Mouse (Mus musculus): ENCODE measurements around the gene Morn4. TPM values are rescaled to one million over a fixed set of nuclear protein-coding genes. Genes with fewer than 3 reads are reported as not detected.

Morn4 gene
- 43.6 and 49.0 TPM in 2 replicates for polyA plus RNA-seq (2016; fragmentation: Nextera tagmentation; extraction: Ambion mirVana)

GRCm38 (mm10) chr19:42086166-42086565 is at the start of gene Morn4:
Gene Morn4 (minus strand): TSS chr19:42086357.
- H3K9me3 ChIP-seq (replicated peaks), result no peaks in the 10 kb centered on the region
- peaks cover 24% of the 10 kb centered on the region for H3K4me1 ChIP-seq
- peak within 1 kb of the TSS; percentile 75 for H3K4me3 ChIP-seq
- no peaks in the 10 kb centered on the region for H3K36me3 ChIP-seq
- DNase-seq (ENCODE audit: low spot score), result peak; percentile 96
- H3K27ac ChIP-seq, result peak within 1 kb of the TSS; percentile 89
- WGBS, result 0% methylated on average over 21 of the region's 21 CpGs
- no peaks in the 10 kb centered on the region for H3K27me3 ChIP-seq (ENCODE audit: low read depth, poor library complexity, severe bottlenecking)

DNA sequence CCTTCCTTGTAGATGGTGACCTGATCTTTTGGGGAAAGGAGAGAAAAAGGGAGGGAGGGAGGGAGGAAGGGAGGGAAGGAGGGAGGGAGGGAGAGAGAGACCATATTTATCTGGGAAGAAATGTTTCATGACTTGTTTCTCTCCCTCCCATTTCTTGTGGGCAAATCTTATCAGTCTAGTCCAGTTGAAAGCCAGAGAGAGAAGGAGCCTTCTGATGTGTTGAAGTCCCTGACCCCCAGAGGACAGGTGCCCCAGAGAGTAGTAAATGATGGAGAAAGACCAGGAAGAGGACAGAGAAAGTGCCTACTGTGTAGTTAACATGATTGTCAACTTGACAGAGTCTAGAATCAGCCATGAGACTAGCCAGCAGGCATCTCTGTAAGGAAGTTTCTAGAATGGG is 48.9 kb upstream of the Morn4 start:
- no peak overlapping the region for H3K27ac ChIP-seq

GRCm38 (mm10) chr19:42131101-42131500 is 44.9 kb upstream of the Morn4 start:
- no peak for DNase-seq (ENCODE audit: low spot score)
- Histone ChIP-seq H3K4me3 (no peak overlapping the region), H3K27ac (no peak overlapping the region), H3K4me1 (peaks cover 32% of the 10 kb centered on the region), H3K36me3 (no peaks in the 10 kb centered on the region), H3K27me3 (ENCODE audit: low read depth, poor library complexity, severe bottlenecking) (no peaks in the 10 kb centered on the region), H3K9me3 (replicated peaks) (no peaks in the 10 kb centered on the region)
- WGBS, result 79% methylated on average over 5 of the region's 5 CpGs

More for the DNA sequence above, 48.9 kb upstream of the Morn4 start:
- H3K4me3 ChIP-seq, result no peak overlapping the region
- peaks cover 10% of the 10 kb centered on the region for H3K4me1 ChIP-seq
- no peaks in the 10 kb centered on the region for H3K36me3 ChIP-seq
- no peak for DNase-seq (ENCODE audit: low spot score)
- no peaks in the 10 kb centered on the region for H3K27me3 ChIP-seq (ENCODE audit: low read depth, poor library complexity, severe bottlenecking)
- no peaks in the 10 kb centered on the region for H3K9me3 ChIP-seq (replicated peaks)

DNA sequence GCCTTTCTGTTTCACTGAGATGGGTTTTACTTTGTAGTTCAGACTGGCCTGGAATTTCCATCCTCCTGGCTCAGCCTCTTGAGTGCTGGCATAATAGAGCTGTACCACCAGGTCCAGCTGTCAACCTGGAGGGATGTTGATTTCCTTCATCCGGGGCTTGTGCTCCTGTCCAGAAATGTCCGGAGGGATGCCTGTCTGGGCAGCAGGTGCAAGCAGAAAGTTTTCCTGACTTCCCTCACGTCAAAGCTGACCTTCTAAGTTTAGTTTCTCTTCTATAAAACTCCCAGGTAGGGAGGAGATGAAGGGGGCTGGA is 44.1 kb upstream of the Morn4 start:
- no peak for DNase-seq (ENCODE audit: low spot score)
- Histone ChIP-seq H3K4me1 (peaks cover 28% of the 10 kb centered on the region), H3K27ac (peak overlapping the region; percentile 90)

GRCm38 (mm10) chr19:42129509-42130293 is 43.5 kb upstream of the Morn4 start:
- Histone ChIP-seq H3K27me3 (ENCODE audit: low read depth, poor library complexity, severe bottlenecking) (no peaks in the 10 kb centered on the region), H3K9me3 (replicated peaks) (no peaks in the 10 kb centered on the region), H3K4me1 (peaks cover 28% of the 10 kb centered on the region), H3K4me3 (peak overlapping the region; percentile 72), H3K27ac (peak overlapping the region; percentile 90), H3K36me3 (peaks cover 3% of the 10 kb centered on the region)
- 37% methylated on average over 14 of the region's 14 CpGs for WGBS
- no peak for DNase-seq (ENCODE audit: low spot score)

More for the DNA sequence above, 44.1 kb upstream of the Morn4 start:
- Histone ChIP-seq H3K4me3 (no peak overlapping the region), H3K27me3 (ENCODE audit: low read depth, poor library complexity, severe bottlenecking) (no peaks in the 10 kb centered on the region), H3K36me3 (no peaks in the 10 kb centered on the region), H3K9me3 (replicated peaks) (no peaks in the 10 kb centered on the region)
- WGBS, result 74% methylated on average over 3 of the region's 3 CpGs

GRCm38 (mm10) chr19:42128787-42129508 is 42.8 kb upstream of the Morn4 start, which contains the start of gene Avpi1:
Gene Avpi1 (minus strand): TSS chr19:42129059.
- H3K4me1 ChIP-seq, result peaks cover 28% of the 10 kb centered on the region
- no peaks in the 10 kb centered on the region for H3K9me3 ChIP-seq (replicated peaks)
- DNase-seq (ENCODE audit: low spot score), result peak; percentile 98
- peaks cover 10% of the 10 kb centered on the region for H3K36me3 ChIP-seq
- WGBS, result under 1% methylated on average over 54 of the region's 54 CpGs
- H3K4me3 ChIP-seq, result peak within 1 kb of the TSS; percentile 72
- no peaks in the 10 kb centered on the region for H3K27me3 ChIP-seq (ENCODE audit: low read depth, poor library complexity, severe bottlenecking)
- peak within 1 kb of the TSS; percentile 90 for H3K27ac ChIP-seq

DNA sequence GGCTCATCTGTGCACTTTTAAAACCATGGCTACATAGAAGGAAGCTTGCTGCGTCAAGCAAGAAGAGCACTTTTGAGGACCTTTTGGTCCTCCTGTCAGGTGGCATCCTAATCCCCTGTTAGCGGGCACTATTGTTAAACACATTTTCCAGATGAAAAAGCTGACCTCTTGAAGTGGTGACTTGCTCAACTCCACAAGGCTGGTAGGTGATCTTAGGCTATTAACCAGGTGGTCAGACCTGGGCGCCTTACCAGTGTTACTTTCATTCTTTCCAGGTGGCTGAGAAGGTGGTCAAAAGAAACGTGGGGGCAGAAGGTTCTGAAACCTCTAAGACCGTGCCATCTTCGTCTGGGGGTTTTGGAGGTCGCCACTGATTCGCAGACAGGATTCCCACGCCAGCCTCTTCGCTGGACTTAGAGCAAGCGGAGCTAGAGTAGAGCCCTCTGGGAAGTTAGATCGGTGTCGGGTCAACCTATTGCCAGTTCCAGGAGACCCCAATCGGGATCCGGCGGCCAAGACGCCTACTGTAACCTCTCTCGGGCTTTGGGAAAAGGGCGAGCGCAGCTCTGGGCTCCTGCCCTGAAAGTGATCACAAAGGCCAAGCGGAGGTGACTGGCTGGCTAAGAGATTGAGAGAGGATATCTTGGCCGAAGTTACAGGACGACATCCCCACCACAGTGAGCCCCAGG is 42.0 kb upstream of the Morn4 start:
- DNase-seq (ENCODE audit: low spot score), result no peak
- Histone ChIP-seq H3K9me3 (replicated peaks) (no peaks in the 10 kb centered on the region), H3K4me1 (peaks cover 28% of the 10 kb centered on the region), H3K27me3 (ENCODE audit: low read depth, poor library complexity, severe bottlenecking) (no peaks in the 10 kb centered on the region), H3K4me3 (peak overlapping the region; percentile 72), H3K36me3 (peaks cover 18% of the 10 kb centered on the region), H3K27ac (peak overlapping the region; percentile 90)
- 5% methylated on average over 23 of the region's 23 CpGs for WGBS

- WGBS, result 92% methylated on average over 5 of the region's 5 CpGs
- no peaks in the 10 kb centered on the region for H3K9me3 ChIP-seq (replicated peaks)
- no peak for DNase-seq (ENCODE audit: low spot score)
- no peaks in the 10 kb centered on the region for H3K27me3 ChIP-seq (ENCODE audit: low read depth, poor library complexity, severe bottlenecking)
- no peak overlapping the region for H3K27ac ChIP-seq
- peaks cover 28% of the 10 kb centered on the region for H3K4me1 ChIP-seq
- peaks cover 30% of the 10 kb centered on the region for H3K36me3 ChIP-seq
- H3K4me3 ChIP-seq, result no peak overlapping the region
Observed at GRCm38 (mm10) chr19:42127024-42127423, 40.9 kb upstream of the Morn4 start.

DNA sequence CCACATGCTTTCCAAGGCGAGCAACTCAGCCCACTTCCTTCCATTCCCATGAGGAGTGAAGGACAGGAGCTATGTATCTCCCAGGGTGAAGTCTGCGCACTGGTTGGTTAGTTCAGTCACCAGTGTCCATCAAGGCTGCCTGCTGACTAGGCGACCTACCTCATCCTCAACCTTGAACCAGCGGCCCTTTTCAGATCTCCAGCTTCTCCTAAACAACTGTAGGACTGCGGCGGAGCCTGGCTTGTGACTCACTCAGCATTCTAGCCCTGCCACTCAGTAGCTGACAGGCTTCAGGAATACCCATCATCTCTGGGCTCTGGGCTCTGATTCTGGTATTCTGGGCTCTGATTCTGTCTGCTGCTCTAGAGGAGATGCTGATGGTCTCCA is 40.1 kb upstream of the Morn4 start:
- H3K27me3 ChIP-seq (ENCODE audit: low read depth, poor library complexity, severe bottlenecking), result no peaks in the 10 kb centered on the region
- peaks cover 38% of the 10 kb centered on the region for H3K36me3 ChIP-seq
- no peak for DNase-seq (ENCODE audit: low spot score)
- peaks cover 28% of the 10 kb centered on the region for H3K4me1 ChIP-seq
- no peaks in the 10 kb centered on the region for H3K9me3 ChIP-seq (replicated peaks)
- 88% methylated on average over 6 of the region's 6 CpGs for WGBS
- H3K27ac ChIP-seq, result no peak overlapping the region
- H3K4me3 ChIP-seq, result no peak overlapping the region

DNA sequence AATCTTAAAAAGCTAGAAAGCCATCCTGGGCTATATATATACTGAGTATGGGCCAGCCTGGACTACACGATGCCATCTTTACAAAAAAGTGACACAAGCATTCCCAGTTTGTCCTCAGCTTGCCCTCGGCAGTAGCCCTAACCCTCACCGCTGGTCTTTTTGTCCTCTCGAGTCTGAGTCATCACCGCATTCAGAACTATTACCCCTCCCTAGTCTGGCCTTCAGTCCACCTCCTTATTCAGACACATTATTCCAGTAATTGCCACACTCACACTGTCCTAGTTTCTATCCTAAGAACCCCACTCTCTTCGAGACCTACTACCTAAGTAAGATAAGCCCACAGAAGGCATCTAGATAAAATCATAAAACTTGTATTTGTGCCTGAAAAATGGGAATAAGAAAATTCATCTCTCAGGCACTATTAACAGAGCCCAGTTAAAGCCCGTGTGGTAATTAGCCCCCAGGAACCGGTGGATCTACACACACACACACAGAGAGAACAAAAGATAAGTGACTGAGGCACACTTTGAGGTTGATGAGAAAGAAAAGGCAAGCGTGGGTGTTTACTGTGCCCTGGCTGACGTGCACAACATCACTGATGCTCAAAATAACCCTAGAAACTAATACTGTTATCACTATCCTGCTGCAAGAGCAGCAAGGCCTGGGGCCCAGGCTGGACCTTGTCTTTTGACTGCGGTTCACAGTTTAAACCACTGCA is 39.5 kb upstream of the Morn4 start:
- no peaks in the 10 kb centered on the region for H3K27me3 ChIP-seq (ENCODE audit: low read depth, poor library complexity, severe bottlenecking)
- H3K4me3 ChIP-seq, result no peak overlapping the region
- DNase-seq (ENCODE audit: low spot score), result no peak
- peaks cover 28% of the 10 kb centered on the region for H3K4me1 ChIP-seq
- no peaks in the 10 kb centered on the region for H3K9me3 ChIP-seq (replicated peaks)
- no peak overlapping the region for H3K27ac ChIP-seq
- 90% methylated on average over 11 of the region's 11 CpGs for WGBS
- H3K36me3 ChIP-seq, result peaks cover 43% of the 10 kb centered on the region

DNA sequence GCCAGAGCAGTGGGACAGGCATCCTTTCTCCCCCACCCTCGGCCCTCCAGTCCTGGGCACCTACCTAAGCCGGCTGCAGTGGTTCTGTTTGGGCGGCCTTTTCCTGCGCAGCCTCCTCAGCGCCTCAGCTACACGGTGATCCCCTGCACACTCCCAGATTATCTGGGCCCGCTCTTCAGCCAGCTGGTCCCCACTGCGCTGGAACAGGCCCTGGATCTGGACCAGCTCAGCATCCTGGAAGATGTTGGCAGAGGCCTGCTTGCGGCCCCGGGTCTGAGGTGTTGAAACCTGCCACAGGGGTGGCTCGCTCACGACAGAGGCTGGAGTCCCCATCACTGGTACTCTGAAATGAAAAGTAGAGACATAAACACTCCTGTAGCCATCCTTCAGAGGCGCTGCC is 38.5 kb upstream of the Morn4 start:
- peaks cover 53% of the 10 kb centered on the region for H3K36me3 ChIP-seq
- no peak overlapping the region for H3K27ac ChIP-seq
- H3K27me3 ChIP-seq (ENCODE audit: low read depth, poor library complexity, severe bottlenecking), result no peaks in the 10 kb centered on the region
- peaks cover 20% of the 10 kb centered on the region for H3K4me1 ChIP-seq
- WGBS, result 86% methylated on average over 13 of the region's 13 CpGs
- no peak for DNase-seq (ENCODE audit: low spot score)
- no peaks in the 10 kb centered on the region for H3K9me3 ChIP-seq (replicated peaks)
- no peak overlapping the region for H3K4me3 ChIP-seq

DNA sequence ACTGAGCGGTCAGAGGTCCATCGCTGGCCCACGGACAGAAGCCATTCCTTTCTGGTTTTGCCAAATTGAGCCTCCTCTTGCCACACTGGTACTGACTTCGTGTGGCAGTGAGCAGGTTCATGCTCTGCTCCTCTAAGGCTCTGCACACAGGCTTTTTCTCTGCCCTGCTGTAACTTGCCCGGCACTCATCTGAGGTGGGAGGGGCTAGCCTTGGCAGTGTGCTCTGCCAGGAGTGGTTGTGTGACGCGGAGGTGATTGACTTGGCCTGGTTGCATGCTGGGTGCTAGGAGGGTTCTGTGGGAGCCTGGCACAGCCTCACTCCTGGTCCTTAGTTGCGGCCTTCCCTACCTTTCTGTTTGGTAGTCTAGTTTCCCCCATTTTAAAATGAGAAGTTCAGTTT is 34.3 kb upstream of the Morn4 start:
- DNase-seq (ENCODE audit: low spot score), result no peak
- H3K27ac ChIP-seq, result no peak overlapping the region
- 91% methylated on average over 8 of the region's 8 CpGs for WGBS
- H3K4me1 ChIP-seq, result no peaks in the 10 kb centered on the region
- H3K4me3 ChIP-seq, result no peak overlapping the region
- no peaks in the 10 kb centered on the region for H3K27me3 ChIP-seq (ENCODE audit: low read depth, poor library complexity, severe bottlenecking)
- H3K36me3 ChIP-seq, result peaks cover 92% of the 10 kb centered on the region
- no peaks in the 10 kb centered on the region for H3K9me3 ChIP-seq (replicated peaks)

All from limb, embryonic 10.5 days (tissue).